Mouse (Mus musculus): ENCODE measurements around the gene Rasal3. TPM values are rescaled to one million over a fixed set of nuclear protein-coding genes. Genes with fewer than 3 reads are reported as not detected.

The Rasal3 gene
- total and polyA plus RNA-seq, 2 experiments from 2014 or later, result 0.80 to 3.8 TPM

DNA sequence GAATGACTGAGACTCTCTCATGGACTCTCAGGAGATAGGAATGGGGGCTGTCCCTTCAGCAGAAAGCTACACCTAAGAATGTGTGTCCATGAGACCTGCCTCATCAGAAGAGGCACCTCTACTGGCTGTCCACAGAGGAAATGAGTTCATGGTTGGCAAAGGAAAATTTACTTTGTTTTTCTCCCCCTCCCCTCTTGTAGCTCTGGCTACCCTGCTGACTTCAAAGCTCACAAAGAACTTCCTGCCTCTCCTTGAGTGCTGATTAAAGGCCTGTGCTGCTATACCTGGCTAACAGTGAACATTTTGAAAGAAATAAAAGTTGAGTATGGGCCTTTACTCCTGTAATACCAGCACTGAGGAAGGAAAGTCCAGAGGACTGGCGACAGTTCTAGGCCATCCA lies 62.3 kb downstream of the Rasal3 start:
- no peak overlapping the region for H3K4me3 ChIP-seq (ENCODE audit: low read depth, low read length)
- no peak overlapping the region for H3K4me2 ChIP-seq (ENCODE audit: low read depth, low read length, poor library complexity, severe bottlenecking)
- peaks cover 26% of the 10 kb centered on the region for H3K36me3 ChIP-seq (ENCODE audit: insufficient read depth, low read length)
- no peak overlapping the region for H3K9ac ChIP-seq (replicated peaks; ENCODE audit: low read length, poor library complexity, severe bottlenecking)
- H3K27ac ChIP-seq (ENCODE audit: low read depth, low read length), result no peak overlapping the region
- H3K4me1 ChIP-seq (ENCODE audit: insufficient read depth, low read length), result no peaks in the 10 kb centered on the region
- DNase-seq (ENCODE audit: low spot score), result no peak
- H3K27me3 ChIP-seq (ENCODE audit: insufficient read depth, low read length), result no peaks in the 10 kb centered on the region
- WGBS, result 88% methylated on average over 1 of the region's 1 CpGs
- H3K9me3 ChIP-seq (ENCODE audit: low read length), result no peaks in the 10 kb centered on the region
- TF ChIP-seq CTCF (IDR thresholded peaks at IDR 0.05), result no peak
- no peak for ATAC-seq (ENCODE audit: low FRiP score)

Small RNA genes within 50 kb of the gene (microRNA-seq; reads per million reads assigned to microRNA genes)
- gene Gm22201 (ENCODE audit: borderline number of aligned reads), result not detected

Other genes starting within 250 kb of the Rasal3 start
- gene Notch3, start 236.7 kb downstream of the Rasal3 start, total RNA-seq (2014; rRNA removed), result 42.4 and 43.9 TPM in 2 replicates
- gene Notch3, start 236.7 kb downstream of the Rasal3 start, polyA plus RNA-seq (2015; fragmentation: Nextera tagmentation; extraction: Ambion mirVana), result 5.2 and 5.7 TPM in 2 replicates
- 1.1 TPM in 2 replicates for gene Ephx3, start 214.0 kb downstream of the Rasal3 start, total RNA-seq (2014; rRNA removed)
- gene Ephx3, start 214.0 kb downstream of the Rasal3 start, polyA plus RNA-seq (2015; fragmentation: Nextera tagmentation; extraction: Ambion mirVana), result 0.70 and 0.80 TPM in 2 replicates
- 49.2 and 49.7 TPM in 2 replicates for gene Brd4, start 118.9 kb downstream of the Rasal3 start, total RNA-seq (2014; rRNA removed)
- gene Brd4, start 118.9 kb downstream of the Rasal3 start, polyA plus RNA-seq (2015; fragmentation: Nextera tagmentation; extraction: Ambion mirVana), result 68.0 and 81.6 TPM in 2 replicates
- 96.5 and 131 TPM in 2 replicates for gene Akap8, start 82.3 kb downstream of the Rasal3 start, total RNA-seq (2014; rRNA removed)
- 66.8 and 81.1 TPM in 2 replicates for gene Akap8, start 82.3 kb downstream of the Rasal3 start, polyA plus RNA-seq (2015; fragmentation: Nextera tagmentation; extraction: Ambion mirVana)
- gene Akap8l, start 53.0 kb downstream of the Rasal3 start, total RNA-seq (2014; rRNA removed), result 69.9 and 83.6 TPM in 2 replicates
- 113 and 117 TPM in 2 replicates for gene Akap8l, start 53.0 kb downstream of the Rasal3 start, polyA plus RNA-seq (2015; fragmentation: Nextera tagmentation; extraction: Ambion mirVana)
- 53.9 and 68.0 TPM in 2 replicates for gene Wiz, start 14.1 kb downstream of the Rasal3 start, total RNA-seq (2014; rRNA removed)
- 40.8 and 41.3 TPM in 2 replicates for gene Wiz, start 14.1 kb downstream of the Rasal3 start, polyA plus RNA-seq (2015; fragmentation: Nextera tagmentation; extraction: Ambion mirVana)
- not detected in 2 replicates for gene Pglyrp2, start 20.6 kb upstream of the Rasal3 start, total RNA-seq (2014; rRNA removed)
- not detected in 2 replicates for gene Pglyrp2, start 20.6 kb upstream of the Rasal3 start, polyA plus RNA-seq (2015; fragmentation: Nextera tagmentation; extraction: Ambion mirVana)
- 1.3 and 1.6 TPM in 2 replicates for gene Cyp4f39, start 49.1 kb upstream of the Rasal3 start, total RNA-seq (2014; rRNA removed)
- gene Cyp4f39, start 49.1 kb upstream of the Rasal3 start, polyA plus RNA-seq (2015; fragmentation: Nextera tagmentation; extraction: Ambion mirVana), result 0.90 and 1.3 TPM in 2 replicates
- 15.2 and 15.4 TPM in 2 replicates for gene Cyp4f17, start 102.5 kb upstream of the Rasal3 start, total RNA-seq (2014; rRNA removed)
- gene Cyp4f17, start 102.5 kb upstream of the Rasal3 start, polyA plus RNA-seq (2015; fragmentation: Nextera tagmentation; extraction: Ambion mirVana), result 9.9 and 11.5 TPM in 2 replicates
- gene Cyp4f16, start 133.0 kb upstream of the Rasal3 start, total RNA-seq (2014; rRNA removed), result 7.2 and 10.6 TPM in 2 replicates
- gene Cyp4f16, start 133.0 kb upstream of the Rasal3 start, polyA plus RNA-seq (2015; fragmentation: Nextera tagmentation; extraction: Ambion mirVana), result 9.1 and 11.2 TPM in 2 replicates
- not detected in 2 replicates for gene Cyp4f37, start 217.7 kb upstream of the Rasal3 start, total RNA-seq (2014; rRNA removed)
- gene Cyp4f37, start 217.7 kb upstream of the Rasal3 start, polyA plus RNA-seq (2015; fragmentation: Nextera tagmentation; extraction: Ambion mirVana), result not detected in 2 replicates